Mouse (Mus musculus) heart, postnatal 25 days (tissue): Measurements from ENCODE around the gene Gm28305. TPM values are rescaled to one million over a fixed set of nuclear protein-coding genes. Genes with fewer than 3 reads are reported as not detected.
A peak's percentile ranks its signal among the peaks of the same experiment; 100 is the strongest.

Source experiments
- DNase-seq: peaks from one replicate; pipeline ENCODE4 v3.0.0; 2022; ENCODE audit warnings: low spot score
- intact Hi-C: fragments of 180-260 bp; cut with DNase I; formaldehyde crosslinking; loops from one replicate; pipeline ENCODE4 v1.15.1; 2025
- total RNA-seq, 2 experiments: library from RNA; stranded (reverse); gene quantifications; 2 replicates each; pipeline ENCODE4 v1.2.3; 2021

Gene Gm28305
- total RNA-seq, 2 experiments from 2014 or later, result not detected

- DNase-seq, result peak; percentile 73
- intact Hi-C loops, result no loop called here
Observed at GRCm38 (mm10) chr9:104063244-104063961, 22.9 kb downstream of the Gm28305 start, which contains the start of gene Acad11. Gene Acad11, plus strand, starts transcription at chr9:104063377.

GRCm38 (mm10) chr9:104064571-104064970 is 24.1 kb downstream of the Gm28305 start:
- DNase-seq, result no peak

DNA sequence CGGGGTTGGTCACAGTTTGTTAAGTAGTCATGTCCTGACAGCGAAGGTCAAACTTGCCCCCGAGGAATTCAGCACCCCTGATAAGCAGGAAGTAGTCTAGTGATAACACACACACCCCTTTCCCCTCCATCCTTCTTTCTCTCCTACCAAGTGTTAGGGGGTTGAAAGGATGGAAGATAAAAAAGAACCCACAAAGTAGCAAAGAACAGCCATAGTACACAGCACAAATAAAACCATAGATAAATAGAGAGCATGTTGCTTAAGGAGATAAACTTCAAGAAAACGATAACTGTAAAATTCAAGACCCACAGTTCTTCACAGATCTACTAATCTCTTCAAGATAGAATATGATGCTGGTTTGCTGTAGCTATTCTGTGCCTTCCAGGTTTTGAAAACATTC is 29.8 kb downstream of the Gm28305 start:
- intact Hi-C loops, result no loop called here
- DNase-seq, result no peak

More at GRCm38 (mm10) chr9:104064571-104064970, 24.1 kb downstream of the Gm28305 start:
- intact Hi-C loops, result no loop called here

DNA sequence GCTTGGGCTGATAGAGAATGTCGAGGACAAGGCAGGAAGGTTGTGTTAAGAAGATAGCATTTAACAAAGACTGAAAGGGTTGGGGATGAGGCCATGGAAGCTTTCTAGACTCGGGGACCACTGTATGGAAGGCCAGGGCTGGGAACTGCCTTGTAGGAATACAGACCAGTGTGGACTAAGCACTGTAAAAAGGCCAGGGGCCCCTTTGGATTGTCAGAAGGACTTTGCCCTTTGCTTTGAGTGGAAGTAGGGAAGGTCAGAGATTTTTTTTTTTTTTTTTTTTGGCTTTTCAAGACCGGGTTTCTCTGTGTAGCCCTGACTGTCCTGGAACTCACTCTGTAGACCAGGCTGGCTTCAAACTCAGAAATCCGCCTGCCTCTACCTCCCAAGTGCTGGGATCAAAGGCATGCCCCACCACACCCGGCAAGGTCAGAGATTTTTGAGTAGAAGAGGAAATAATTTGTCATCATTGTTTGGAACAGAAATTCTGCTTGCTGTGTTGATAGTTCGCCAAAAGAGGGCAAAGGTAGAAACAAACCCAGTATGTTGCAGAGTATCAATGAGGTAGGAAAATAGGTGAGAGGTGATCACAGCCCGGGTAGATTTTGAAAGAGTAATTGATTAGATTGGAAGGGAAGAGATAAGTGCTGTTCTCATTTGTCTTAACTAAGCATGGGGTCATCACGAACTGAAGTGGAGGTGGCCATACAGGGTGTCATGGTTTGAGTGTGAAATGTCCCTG is 30.6 kb downstream of the Gm28305 start:
- intact Hi-C loops, result no loop called here
- no peak for DNase-seq

DNA sequence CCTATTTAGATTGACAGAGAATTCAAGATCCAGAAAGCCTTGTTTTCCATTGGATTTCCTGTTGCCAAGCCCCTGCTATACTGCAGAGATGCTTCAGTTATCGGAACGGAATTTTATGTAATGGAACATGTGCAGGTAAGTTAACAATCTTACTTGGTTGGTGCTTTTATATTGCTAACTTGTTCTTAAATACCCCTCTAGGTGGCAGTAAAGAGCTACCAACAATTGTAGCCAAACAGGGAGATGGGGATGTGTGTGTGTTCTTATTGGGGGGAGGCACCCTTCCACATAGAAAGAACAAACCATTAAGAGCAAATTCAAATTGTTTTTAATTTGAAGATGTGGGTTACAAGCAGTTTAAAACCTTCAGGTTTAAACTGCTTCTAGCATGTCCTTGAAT is 35.3 kb downstream of the Gm28305 start:
- DNase-seq, result no peak
- intact Hi-C loops, result loop anchor here (5.0 kb wide), 1 partner anchor 81 kb away; no protein-coding TSS in a partner anchor

DNA sequence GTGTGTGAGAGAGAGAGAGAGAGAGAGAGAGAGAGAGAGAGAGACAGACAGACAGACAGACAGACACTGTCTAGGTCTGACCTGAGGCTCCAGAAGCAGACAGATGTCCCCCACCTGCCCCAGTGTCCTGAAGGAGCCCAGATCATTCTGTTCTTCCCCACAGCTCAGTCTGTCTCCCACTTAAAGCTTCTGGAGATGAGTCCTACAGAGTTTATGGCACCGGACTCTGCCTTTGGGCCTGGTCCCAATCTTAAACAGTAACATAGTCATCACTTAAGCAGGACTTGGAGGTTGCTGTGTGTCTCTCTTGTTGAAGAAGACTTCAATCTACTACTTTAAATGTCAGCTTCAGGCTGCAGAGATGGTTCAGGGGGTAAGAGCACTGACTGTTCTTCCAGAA is 38.3 kb downstream of the Gm28305 start:
- no peak for DNase-seq
- intact Hi-C loops, result loop anchor here (5.0 kb wide), 1 partner anchor 79 kb away; no protein-coding TSS in a partner anchor

DNA sequence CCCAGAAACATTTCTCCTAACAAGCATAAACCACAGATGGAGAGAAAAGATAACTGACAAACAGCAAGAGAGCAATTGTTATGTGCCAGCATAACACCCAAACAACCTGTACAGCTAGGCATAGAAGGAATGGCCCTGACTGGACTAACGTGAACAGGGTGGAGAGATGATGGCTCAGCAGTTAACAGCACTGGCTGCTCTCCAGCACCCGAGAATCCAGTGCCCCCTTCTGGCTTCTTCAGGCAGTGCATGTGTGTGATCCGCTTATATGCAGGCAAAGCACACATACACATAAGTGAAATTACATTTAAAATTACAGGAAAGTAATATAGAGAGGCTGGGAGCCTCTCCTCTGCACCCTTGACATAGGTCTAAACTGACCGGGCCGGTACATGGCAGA is 38.9 kb downstream of the Gm28305 start:
- intact Hi-C loops, result loop anchor here (5.0 kb wide), 1 partner anchor 78 kb away; no protein-coding TSS in a partner anchor
- no peak for DNase-seq

- intact Hi-C loops, result no loop called here
Observed at GRCm38 (mm10) chr9:104080038-104080437, 39.6 kb downstream of the Gm28305 start.

DNA sequence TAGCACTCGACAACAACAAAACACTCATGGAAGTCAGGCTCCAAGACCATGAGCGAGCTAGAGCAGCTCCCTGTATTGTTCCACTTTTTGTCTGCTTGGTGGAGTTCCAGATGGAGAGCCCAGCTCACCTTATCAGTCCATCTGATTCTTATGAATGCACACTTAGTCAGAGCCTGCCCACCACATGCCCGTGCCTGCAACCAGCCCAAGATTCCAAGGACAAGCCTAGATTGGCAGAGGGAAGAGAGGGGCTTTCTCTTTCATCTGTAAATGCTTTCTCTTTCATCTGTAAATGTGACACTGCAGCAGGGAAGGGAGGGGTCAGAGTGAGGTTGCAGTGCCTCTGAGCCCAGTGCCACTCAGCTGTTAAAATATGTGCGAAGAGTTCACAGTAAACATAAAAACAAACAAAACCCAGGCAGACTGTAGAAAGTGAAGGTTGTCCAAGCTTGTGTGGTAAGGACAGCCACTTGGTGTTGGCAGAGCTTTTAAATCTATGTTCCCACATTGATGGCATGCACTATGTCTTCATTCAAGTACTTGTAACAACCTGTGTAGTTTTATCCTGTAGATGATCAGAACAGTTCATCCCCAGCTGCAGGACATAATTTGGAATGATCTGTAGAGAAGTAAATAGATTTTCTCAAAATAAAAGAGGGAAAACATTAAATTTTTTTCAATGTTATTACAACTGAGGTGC is 45.4 kb downstream of the Gm28305 start:
- intact Hi-C loops, result no loop called here
- no peak for DNase-seq

More at GRCm38 (mm10) chr9:104080038-104080437, 39.6 kb downstream of the Gm28305 start:
- no peak for DNase-seq

DNA sequence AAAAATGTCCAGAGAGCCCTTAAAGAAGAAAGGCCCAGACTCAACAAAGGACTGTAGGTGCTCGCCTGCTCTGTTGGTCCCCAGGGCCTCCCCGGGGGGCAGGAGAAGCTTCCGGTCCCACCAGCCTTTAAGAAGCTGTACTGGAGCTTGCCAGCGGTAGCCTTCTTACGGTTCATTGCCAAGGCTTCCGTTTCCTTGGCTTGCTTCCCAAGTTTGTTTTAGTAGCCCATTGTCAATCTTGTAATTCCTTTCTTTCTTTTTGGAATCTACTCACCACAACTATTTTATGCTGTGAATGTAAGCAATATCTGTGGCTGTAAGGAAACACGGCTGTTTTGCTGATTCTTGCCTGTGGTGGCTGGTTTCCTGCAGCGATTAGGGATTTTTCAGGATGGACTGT is 48.1 kb downstream of the Gm28305 start:
- no peak for DNase-seq

GRCm38 (mm10) chr9:104092945-104093344 is 52.5 kb downstream of the Gm28305 start:
- DNase-seq, result no peak
- intact Hi-C loops, result no loop called here

More for the DNA sequence above, 48.1 kb downstream of the Gm28305 start:
- intact Hi-C loops, result no loop called here

GRCm38 (mm10) chr9:104098256-104098655 is 57.8 kb downstream of the Gm28305 start:
- DNase-seq, result no peak
- intact Hi-C loops, result no loop called here

DNA sequence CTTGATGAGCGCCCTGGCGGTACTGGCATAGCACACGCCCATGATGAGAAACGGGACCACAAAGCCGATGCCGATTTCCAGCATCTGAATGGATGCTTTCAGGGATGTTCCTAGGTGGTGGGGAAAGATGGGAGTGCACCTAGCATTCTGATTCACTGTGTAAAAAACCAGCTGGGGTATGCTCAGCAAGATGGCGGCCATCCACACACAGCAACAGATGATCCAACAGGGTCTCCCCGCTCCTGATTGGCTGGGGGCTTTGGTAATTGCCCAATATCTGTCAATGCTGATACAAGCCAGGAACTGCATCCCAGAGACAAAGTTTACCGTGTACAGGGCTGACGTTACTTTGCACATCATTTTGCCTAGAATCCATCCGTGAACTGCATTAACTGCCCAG is 58.6 kb downstream of the Gm28305 start:
- no peak for DNase-seq

DNA sequence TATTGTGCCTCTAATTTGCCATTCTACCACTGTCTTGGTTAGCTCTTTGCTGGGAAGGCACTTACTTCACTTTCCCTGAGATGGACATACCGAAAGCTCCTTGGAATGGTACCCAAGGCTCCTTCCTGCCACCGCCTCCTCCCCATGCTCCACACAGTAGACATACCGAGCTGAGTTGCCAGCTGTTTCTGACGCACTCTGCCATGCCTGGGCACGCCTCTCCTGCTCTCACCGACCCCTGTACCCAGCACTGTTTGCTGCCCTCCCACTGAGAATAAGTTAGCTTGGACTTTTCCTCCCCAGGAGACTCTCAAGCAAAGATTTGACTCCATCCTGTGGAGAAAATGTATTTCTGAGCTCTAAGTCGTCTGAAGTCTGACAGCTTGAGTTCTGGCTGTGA is 60.4 kb downstream of the Gm28305 start:
- intact Hi-C loops, result no loop called here
- DNase-seq, result no peak

More for the DNA sequence above, 58.6 kb downstream of the Gm28305 start:
- intact Hi-C loops, result no loop called here

DNA sequence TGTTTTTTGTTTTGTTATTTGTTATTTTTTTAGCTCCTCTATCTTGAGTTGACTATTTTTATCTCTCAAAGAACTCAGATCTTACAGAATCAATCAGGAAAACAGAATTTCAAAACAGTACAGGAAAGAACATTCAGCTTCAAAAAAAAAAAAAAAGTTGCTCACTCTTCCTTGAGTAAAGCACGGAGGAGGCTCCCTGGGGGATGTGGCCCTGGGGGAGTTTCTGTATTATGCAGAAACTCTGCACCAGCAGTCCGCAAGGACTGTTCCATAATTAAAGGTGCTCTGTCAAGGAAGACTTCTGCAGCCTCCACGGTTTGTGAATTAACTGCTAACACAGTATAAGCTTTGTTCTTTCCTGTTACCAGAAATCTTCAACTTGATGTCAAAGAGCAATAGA is 61.0 kb downstream of the Gm28305 start:
- DNase-seq, result no peak
- intact Hi-C loops, result no loop called here

DNA sequence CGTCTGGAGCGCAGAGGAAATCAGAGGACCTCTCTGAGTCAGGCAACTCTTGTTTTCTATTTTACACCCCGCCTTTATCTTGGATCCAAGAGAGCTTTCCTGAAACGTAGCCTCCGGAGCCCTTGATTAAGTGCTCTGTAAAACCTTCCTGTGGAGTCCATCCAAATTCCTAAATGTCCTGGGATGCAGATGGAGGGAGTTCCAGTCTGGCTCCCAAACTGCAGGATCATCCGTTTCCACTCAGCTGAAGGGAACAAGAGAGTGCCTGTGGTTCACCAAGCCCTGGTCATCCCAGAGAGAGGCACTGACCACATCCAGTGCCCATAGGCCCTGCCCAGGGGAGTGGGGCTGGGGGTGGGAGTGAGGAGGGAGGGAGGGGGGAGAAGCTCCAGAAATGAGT is 61.8 kb downstream of the Gm28305 start:
- intact Hi-C loops, result no loop called here
- peak; percentile 18 for DNase-seq

GRCm38 (mm10) chr9:104102901-104103300 is 62.4 kb downstream of the Gm28305 start:
- DNase-seq, result no peak
- intact Hi-C loops, result no loop called here

- no peak for DNase-seq
- intact Hi-C loops, result no loop called here
Observed at GRCm38 (mm10) chr9:104104986-104105385, 64.5 kb downstream of the Gm28305 start.

DNA sequence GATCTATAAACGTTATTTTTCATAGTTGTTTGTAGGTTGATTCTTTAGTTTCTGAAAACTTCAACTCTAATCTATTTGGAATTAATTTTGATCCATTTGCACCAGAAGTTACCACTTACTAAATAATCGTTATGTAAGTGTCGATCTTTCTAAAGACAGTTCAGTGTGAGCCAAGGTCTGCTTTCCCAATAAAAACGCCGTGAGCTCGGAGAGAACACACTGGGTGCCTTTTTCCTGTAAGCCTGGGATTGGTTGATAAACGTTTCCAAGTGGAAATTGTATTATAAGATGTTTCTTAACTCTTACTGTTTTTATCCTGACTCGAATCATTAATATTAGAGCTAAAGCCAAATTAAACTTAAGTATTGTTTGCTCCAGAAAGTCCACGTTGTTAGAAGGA is 66.5 kb downstream of the Gm28305 start:
- DNase-seq, result no peak
- intact Hi-C loops, result no loop called here

DNA sequence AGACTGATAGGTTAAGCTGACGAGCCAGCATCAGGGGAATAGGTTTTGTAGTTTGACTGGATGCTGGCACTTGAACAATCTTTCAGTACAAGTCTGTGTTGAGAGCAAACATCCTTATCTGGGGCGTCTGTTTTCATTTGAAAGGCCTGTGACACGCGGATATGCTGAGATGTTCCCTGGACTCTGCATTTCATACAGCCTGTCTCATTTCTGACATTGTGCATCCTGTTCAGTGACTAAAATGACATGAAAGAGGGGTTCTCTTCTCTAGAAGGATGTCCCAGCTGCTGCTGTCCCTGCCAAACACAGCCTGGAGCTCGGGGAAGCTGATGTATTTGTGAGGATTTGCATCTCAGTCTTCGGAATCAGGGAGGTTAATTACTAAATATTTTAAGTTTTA is 67.0 kb downstream of the Gm28305 start:
- DNase-seq, result no peak
- intact Hi-C loops, result no loop called here
